Mouse (Mus musculus) cerebellum, adult 2 months (tissue): ENCODE measurements at regions not wholly inside any gene's neighbourhood (a gene's known extent, or its start where the extent isn't known, plus 50 kb on each side); places are given as distances from the start of the nearest gene placed in this dataset.

Experiments
- DNase-seq, 2 experiments: peaks; one replicate each; pipeline ENCODE4 v3.0.0; 2021
- H3K27ac ChIP-seq: fragments of 200-500 bp; 2 replicates; pipeline ENCODE4 v1.5.1; 2012; ENCODE audit warnings: low read length, control low read depth, inconsistent platforms; ENCODE audit not compliant: insufficient read depth
- H3K27me3 ChIP-seq: fragments of 200-500 bp; 2 replicates; pipeline ENCODE4 v1.6.1; 2012; ENCODE audit warnings: inconsistent platforms, mild to moderate bottlenecking, low read length, moderate library complexity; ENCODE audit not compliant: control insufficient read depth, insufficient read depth
- H3K4me1 ChIP-seq: fragments of 200-500 bp; 2 replicates; pipeline ENCODE4 v1.6.1; 2011; ENCODE audit warnings: low read length; ENCODE audit not compliant: control insufficient read depth, insufficient read depth
- H3K4me3 ChIP-seq: fragments of 200-500 bp; replicated peaks from 2 replicates; pipeline ENCODE3; 2011; ENCODE audit warnings: mild to moderate bottlenecking, low read depth, low read length, control low read depth; ENCODE audit not compliant: insufficient read depth
- CTCF ChIP-seq: fragments of 200-500 bp; IDR thresholded peaks from 2 replicates; pipeline ENCODE4 v1.5.1; 2011; ENCODE audit warnings: low read depth, mild to moderate bottlenecking, control low read depth, low read length, moderate library complexity, borderline replicate concordance; ENCODE audit not compliant: insufficient read depth
- POLR2A ChIP-seq: fragments of 200-500 bp; IDR thresholded peaks from 2 replicates; pipeline ENCODE4 v1.6.1; 2011; ENCODE audit warnings: low read length, control low read depth, borderline replicate concordance; ENCODE audit not compliant: insufficient read depth
- WGBS: fragments of 180-500 bp; shearing (Covaris S2); methylation state at CpG from one replicate; pipeline ENCODE4 v1.1.7; 2018; 5-methylcytosine and 5-hydroxymethylcytosine counted together

DNA sequence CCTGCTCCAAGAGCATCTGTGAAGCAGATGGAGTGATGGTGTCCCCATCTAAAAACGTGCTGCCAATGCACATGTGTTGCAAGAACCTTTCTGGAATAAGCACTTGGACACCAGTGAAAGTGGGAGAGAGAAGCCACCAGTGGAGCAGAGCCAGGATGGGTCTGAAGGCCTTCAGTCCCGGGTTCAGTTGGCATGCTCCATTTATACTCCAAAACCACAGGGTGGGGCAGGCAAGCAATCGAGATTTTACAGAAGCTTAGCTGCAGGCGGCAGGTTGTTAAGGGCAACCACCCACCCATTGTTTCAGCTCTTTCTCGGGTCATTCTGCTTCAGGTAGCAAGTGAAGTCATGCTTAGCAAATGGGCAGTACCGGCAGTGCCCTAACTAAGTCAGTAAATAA lies 51.8 kb upstream of the Sv2b start:
- Histone ChIP-seq H3K4me3 (no peak overlapping the region), H3K4me1 (peaks cover 6% of the 10 kb centered on the region; the same call in 1 of the 2 replicates), H3K27me3 (no peaks in the 10 kb centered on the region), H3K27ac (no peak overlapping the region)
- 9% methylated on average over 6 of the region's 6 CpGs for WGBS
- peak; percentile 28 to 32 for DNase-seq
- TF ChIP-seq POLR2A: no peak
- TF ChIP-seq CTCF: no peak

DNA sequence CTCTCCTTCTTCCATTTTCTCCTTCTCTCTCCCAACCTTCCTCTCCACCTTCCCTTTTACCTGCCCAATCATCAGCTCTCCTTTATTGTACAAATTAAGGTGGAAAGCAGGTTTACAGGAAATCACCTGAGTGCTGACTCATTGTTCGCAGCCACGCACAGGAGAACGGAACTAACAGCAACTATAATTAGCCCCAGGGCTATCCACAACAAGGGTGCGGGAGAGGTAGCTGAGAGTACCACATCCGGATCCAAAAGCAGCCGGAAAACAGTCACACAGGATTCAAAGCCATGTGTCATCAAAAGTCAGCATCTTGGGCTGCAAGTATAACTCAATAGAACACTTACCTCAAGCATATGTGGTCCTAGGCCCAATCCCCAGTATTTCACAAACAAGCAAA lies 53.5 kb upstream of the Sv2b start:
- Histone ChIP-seq H3K4me3 (no peak overlapping the region), H3K27ac (no peak overlapping the region), H3K4me1 (peaks cover 6% of the 10 kb centered on the region; the same call in 1 of the 2 replicates), H3K27me3 (no peaks in the 10 kb centered on the region)
- no peak for DNase-seq
- WGBS: 40% methylated on average over 6 of the region's 6 CpGs
- TF ChIP-seq CTCF (no peak), POLR2A (no peak)

DNA sequence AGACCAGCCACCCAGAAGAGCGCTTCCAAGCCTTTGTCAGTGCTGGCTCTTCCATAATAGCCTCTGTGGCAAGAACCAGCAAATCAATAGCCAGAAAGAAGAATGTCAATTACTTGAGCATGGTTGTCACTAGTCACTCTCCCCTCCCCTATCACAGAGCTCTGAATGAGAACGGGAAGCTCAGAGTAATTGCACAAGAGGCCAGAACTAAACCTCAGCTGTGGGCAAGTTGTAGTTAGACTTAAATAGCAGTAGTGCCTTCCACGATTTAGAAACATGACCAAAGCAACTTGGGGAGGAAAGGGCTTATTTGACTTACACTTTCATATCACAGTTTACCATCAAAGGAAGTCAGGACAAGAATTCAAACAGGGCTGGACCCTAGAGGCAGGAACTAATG lies 56.4 kb upstream of the Sv2b start:
- no peaks in the 10 kb centered on the region for H3K27me3 ChIP-seq
- no peak for DNase-seq
- H3K4me1 ChIP-seq: peaks cover 6% of the 10 kb centered on the region; the same call in 1 of the 2 replicates
- no peak for TF ChIP-seq POLR2A
- no peak for TF ChIP-seq CTCF
- H3K27ac ChIP-seq: no peak overlapping the region
- WGBS: 88% methylated on average over 3 of the region's 3 CpGs
- no peak overlapping the region for H3K4me3 ChIP-seq

DNA sequence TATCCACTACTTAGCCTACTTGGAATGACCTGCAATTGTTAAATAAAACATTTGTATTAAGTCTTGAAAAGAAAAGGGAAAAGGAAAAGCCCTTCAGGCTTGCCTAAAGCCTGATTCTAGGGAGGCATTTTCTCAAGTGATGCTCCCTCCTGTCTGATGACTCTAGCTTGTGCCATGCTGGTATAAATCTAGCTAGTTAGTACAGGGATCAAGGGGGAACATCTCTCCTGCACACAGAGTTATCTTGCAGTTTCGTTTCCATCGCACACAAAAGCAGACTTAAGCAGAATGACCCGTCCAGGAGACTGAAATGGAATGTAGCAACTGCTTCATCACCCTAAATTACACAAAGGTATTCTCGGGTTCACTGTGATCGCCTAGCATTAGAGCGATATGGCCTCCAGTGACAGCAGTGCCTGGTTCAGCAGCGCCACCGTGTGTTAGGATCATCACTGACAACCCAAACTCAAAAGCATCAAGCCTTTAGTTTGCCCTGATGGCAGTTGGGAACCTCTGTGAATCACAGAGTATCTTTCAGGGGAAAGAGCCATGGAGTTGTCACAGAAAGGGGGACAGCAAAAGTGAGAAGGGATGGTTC lies 57.3 kb upstream of the Sv2b start:
- TF ChIP-seq CTCF (peak; percentile 100), POLR2A (no peak)
- peak; percentile 85 to 93 for DNase-seq
- Histone ChIP-seq H3K4me1 (no peaks in the 10 kb centered on the region; the same call in 1 of the 2 replicates), H3K27ac (no peak overlapping the region), H3K4me3 (no peak overlapping the region), H3K27me3 (no peaks in the 10 kb centered on the region)
- WGBS: 6% methylated on average over 8 of the region's 8 CpGs

DNA sequence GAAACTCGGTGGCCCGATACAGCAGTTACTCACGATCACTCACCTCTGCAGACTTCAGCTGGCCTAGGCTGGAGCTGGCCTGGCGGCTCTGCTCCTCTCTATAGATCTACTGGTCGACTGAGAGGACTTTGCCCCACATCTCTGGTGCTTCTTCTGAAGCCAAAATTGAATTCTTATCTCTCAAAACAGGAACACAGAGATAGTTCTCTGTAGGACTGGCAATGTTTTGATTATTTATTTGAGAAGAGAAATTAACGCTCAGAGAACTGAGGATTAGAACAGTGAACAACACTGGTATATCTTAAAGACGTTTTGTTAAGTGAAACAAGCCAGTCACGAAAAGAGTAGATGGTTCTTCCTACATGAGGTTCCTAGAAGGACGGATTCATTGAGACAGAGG lies 59.3 kb upstream of the Sv2b start:
- no peak overlapping the region for H3K4me3 ChIP-seq
- 87% methylated on average over 9 of the region's 9 CpGs for WGBS
- H3K27me3 ChIP-seq: no peaks in the 10 kb centered on the region
- H3K4me1 ChIP-seq: peaks cover 4% of the 10 kb centered on the region
- no peak for DNase-seq
- TF ChIP-seq CTCF (no peak), POLR2A (no peak)
- H3K27ac ChIP-seq: no peak overlapping the region

DNA sequence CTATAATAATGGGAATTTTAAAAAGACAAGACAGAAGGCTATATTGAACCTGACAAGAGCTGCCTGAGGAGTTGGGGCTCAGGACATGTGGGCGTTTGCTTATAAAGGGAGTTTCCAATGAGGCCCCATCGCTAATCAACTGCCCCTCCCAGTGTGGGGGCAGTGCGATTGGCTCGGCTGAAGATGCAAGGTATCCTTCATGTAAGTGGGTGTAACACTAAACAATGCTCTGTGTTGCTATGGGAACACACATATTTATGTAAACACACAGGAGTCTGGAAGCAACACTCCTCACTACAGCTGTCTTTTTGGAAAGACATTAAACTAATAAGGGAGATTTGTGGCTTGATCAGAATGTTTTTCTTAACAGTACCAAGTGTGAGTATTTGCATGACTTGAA lies 60.3 kb upstream of the Sv2b start:
- TF ChIP-seq POLR2A (no peak), CTCF (no peak)
- WGBS: 71% methylated on average over 4 of the region's 4 CpGs
- DNase-seq: no peak
- Histone ChIP-seq H3K4me1 (peaks cover 4% of the 10 kb centered on the region), H3K4me3 (no peak overlapping the region), H3K27me3 (no peaks in the 10 kb centered on the region), H3K27ac (no peak overlapping the region)

DNA sequence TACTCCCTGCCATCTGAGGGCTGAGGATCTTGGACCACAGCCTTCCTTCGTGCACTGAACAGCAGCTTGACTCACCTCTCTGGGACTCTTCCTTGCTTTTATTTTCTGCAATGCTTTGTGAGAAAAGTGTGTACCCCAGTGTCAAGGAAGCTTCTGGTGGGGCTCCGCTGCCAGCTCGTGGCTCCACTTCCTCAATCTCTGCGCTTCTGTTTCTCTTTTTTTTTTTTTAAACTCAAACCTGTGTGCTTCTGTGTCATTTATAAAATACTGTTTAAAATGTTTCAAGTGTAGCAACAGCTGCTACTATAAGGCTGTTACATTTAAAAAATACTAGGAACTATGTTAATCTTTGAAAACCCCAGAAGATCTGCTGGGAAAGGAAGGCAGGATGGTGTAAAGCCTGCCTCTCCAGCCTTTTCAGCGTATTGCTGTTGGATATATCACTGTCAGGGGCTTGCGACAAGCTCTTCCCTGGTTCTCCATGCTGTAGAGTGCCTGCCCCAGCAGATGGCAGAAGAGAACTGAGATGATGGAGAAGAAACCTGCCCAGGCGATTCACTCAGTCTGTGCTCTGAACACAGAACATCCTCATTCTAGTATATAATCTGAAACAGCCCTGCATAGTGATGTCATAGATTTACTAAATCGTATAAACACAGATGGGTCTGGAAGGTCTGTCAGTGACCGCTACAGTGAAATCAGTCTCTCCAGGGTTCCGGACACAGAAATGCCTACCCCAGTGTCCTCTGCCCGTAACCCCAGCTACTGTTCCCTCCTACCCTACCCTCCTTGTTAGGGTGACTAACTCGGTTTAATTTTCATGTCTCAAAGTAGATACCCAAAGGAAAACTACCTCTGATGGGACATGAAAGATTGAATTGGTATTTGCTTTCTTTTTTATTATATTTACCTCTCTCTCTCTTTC lies 61.8 kb upstream of the Sv2b start:
- 44% methylated on average over 12 of the region's 12 CpGs for WGBS
- no peak overlapping the region for H3K4me3 ChIP-seq

DNA sequence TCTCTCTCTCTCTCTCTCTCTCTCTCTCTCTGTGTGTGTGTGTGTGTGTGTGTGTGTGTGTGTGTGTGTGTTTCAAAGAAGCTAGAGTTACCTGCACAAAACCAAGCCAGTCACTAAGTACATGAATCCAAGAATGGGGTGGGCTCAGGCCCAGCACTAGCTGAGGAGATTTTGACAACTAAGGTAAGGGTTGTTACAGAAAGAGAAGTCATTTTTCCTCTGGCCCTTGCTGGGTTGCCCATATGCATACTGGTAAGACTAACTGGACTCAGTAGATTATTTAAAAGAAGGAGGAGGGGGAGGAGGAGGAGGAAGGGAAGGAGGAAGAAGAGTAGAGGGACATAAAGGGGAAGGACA lies 62.4 kb upstream of the Sv2b start:
- no peak for TF ChIP-seq POLR2A
- no peak for TF ChIP-seq CTCF
- H3K27ac ChIP-seq: no peak overlapping the region
- no peak overlapping the region for H3K4me3 ChIP-seq
- no peak for DNase-seq
- H3K27me3 ChIP-seq: no peaks in the 10 kb centered on the region
- peaks cover 4% of the 10 kb centered on the region for H3K4me1 ChIP-seq

More for the DNA sequence above, 61.8 kb upstream of the Sv2b start:
- Histone ChIP-seq H3K27ac (no peak overlapping the region), H3K27me3 (no peaks in the 10 kb centered on the region), H3K4me1 (peaks cover 4% of the 10 kb centered on the region)
- no peak for TF ChIP-seq POLR2A
- TF ChIP-seq CTCF: peak; percentile 86
- DNase-seq: peak; percentile 76 to 82
